Mouse (Mus musculus): ENCODE measurements at regions not wholly inside any gene's neighbourhood (a gene's known extent, or its start where the extent isn't known, plus 50 kb on each side); places are given as distances from the start of the nearest gene placed in this dataset.
A peak's percentile ranks its signal among the peaks of the same experiment; 100 is the strongest.

DNA sequence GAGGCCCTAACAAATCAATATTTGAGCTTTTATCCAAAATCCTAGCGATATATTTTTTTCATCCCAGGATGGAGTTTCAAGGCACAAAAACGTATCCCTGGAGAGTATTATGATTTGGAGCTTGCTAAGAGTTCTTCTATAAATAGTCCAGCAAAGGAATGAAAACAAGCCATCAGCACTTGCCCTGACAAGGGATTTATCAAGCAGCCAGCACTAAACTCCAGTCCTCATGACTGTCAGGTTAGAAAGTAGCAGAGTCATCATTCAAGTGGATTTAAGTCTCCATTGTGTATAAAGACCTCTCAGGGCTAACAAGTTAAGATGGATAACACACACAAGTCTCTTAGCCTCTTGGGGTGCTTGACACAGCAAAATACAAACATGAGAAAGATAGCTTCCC is 148.6 kb upstream of the Ust start:
- DNase-seq (ENCODE audit: low spot score in 2 of 2), result peak; percentile 9 to 19

DNA sequence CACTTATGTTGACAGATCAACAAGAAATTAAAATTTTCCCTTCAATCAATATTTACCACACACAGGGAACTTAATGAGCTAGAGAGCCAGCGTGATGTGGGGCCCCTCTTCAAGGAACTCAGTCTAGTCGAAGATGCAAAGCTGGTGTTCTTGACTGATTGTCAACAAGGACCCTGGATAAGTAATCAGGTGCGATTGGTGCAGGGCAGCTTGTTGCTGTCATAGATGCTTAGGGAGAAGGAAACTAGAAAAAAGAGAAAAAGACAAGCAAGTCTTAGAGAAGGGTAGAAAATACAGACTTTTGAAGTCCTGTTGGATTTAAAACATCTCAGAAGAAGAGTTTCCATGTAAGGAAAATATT is 140.3 kb upstream of the Ust start:
- no peak for DNase-seq (ENCODE audit: low spot score in 2 of 2)

- DNase-seq (ENCODE audit: low spot score in 2 of 2), result peak; percentile 63 to 68
Observed at GRCm38 (mm10) chr10:8658024-8658933, 139.7 kb upstream of the Ust start.

DNA sequence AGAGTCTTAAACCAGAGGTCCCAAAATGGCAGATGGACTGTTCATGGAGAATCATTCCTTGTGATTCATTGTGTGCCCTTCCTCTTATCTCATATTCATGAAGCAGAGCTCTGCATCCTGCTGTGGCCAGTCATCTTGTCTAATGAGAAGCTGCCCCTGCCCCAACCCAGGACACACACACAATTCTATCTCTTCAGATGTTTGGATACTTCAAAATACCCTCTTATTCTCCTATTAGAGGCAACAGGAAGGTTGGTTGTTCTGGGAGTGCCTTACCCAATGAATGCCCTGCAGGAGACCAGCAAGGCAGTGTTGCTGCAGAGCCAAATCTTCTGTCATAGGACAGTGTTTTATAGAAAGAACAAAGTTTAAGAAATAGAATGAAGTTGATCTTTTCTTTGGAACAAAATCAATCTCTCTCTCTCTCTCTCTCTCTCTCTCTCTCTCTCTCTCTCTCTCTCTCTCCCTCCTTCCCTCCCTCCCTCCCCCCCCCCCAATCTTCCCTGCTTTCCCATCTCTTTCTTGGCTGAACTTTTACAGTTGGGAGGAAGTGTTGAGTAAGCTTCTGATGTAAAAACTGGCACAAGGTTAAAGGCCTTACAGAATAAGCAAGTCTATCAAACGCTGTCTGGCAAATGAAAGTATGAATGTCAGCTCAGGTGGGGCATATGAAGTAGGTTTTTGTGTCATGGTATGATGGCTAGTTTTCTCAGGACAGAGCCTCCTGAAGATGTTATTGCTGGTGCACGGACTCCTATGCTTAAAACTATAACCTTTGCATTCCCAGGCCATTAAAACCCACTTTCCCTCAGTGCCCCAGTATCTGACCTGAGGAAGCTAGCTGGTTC is 138.8 kb upstream of the Ust start:
- peak in 1 of 2 experiments; percentile 13 for DNase-seq (ENCODE audit: low spot score in 2 of 2)

DNA sequence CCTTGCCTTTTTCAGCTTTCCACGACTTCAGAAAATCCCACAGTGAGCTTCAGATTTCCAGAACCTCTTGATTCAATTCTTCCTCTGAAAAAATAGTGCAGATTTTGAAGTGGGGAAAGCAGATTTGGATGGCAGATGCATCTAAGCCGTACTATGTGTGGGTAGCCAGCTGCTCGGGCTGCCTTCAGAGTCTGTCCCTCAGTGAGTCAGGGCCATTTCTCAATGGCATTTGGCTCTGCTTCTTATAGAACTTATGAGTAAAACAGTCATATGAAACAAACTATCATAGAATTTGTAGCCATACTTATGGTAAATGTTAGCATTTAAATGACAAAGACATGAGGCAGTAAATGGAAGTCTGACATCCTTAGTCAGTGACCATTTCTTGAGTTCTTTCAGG is 135.0 kb upstream of the Ust start:
- DNase-seq (ENCODE audit: low spot score in 2 of 2), result no peak

DNA sequence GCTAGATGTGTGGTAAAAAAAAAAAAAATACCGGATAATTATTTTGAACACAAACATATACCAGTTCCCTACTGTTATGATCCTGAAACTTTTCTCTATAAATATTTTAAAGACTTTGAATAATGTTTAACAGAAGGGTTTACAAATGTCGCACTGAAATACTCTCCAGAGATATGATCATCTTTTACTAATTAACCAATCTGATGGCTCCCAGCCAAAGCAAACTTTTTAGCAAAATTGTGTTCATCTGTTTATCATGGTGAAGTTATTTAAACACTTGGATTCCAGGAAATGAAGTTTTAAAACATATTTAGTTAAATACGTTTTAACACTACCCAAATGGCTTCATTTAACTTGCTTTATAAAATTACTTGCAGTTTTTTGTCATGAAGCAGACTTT is 123.6 kb upstream of the Ust start:
- DNase-seq (ENCODE audit: low spot score in 2 of 2), result no peak

DNA sequence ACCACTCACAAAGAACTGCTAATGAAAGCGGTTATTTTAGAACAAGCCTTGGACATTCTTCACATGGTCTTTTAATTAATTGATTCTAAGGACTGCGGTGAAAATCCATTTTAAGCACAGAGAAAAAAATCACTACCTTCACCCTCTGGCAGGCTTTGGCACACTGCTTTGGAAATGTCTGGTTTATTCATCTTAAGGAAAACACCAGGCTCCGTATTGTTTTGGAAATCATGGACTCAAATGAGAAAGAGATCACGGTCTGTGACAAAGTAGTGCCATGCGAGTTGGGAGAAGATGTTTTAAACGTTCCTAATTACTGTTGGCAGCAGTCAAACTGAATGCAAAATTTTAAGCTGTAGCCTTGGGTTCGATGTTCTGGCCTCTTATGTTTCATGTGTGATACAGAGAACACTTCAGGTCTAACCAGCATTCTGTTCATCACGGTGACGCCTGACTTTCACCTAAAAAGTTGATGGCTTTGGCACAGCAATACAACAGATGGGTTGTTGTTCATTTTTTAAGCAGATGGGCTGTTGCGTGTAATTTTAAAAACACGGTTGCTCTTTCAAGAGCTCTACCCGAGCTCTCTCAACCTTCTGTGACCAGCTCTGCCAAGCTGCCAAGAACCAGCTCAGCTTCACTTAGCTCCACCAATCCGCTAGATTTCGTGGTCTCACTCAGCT is 105.7 kb upstream of the Ust start:
- DNase-seq (ENCODE audit: low spot score in 2 of 2), result no peak

DNA sequence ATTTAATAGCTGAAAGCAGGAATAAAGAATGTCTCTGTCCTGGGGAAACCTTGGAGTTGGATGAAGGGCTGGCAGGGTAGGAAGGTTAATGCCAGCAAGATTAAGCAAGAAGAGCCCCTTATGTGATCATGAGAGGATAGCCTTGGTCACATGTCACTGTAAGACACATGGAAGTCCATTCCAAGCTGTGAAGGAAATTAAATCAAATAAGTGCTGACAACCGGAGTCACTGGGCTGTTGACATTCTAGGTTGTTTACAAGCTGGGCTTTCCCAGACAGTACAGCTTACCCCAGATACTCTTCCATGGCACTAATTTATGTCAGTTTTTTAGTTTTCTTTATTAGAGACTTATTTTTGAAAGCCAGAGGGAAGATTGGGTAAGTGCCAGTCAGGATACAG is 100.1 kb upstream of the Ust start:
- DNase-seq (ENCODE audit: low spot score in 2 of 2), result no peak

GRCm38 (mm10) chr10:8615452-8616025 is 96.9 kb upstream of the Ust start:
- DNase-seq (ENCODE audit: low spot score in 2 of 2), result no peak

DNA sequence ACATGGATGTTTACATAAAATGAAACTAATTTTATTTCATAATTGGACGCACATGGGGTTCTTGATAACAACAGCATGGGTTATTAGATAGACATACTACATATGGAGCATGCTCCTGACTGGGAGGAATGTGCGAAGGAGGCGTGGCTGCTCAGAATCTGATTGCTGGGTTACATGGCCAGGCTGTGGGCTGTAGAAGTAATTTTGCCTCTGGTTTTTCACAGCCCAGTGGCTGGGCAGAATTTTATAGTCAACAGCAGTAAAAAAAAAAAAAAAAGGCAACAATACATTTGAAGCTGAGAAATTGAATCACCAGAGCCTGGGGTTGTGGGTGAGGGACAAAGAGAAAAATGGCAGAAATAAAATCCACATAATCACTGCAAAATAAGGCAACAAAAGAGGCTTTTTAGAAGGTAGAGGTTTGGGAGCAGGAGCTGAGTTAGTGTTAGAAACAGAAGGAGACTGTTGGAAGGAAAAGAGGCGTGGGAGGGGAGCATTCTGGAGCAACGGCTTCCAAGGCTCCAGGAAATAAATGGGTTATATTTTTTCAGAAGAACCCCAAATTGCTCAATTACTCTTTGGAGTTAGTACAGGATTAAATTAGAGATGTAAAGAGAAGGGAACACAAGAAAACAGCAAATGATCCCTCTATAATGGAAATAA is 71.4 kb upstream of the Ust start:
- no peak for DNase-seq (ENCODE audit: low spot score in 2 of 2)

GRCm38 (mm10) chr10:8589106-8589505 is 70.5 kb upstream of the Ust start:
- no peak for DNase-seq (ENCODE audit: low spot score in 2 of 2)

- DNase-seq (ENCODE audit: low spot score in 2 of 2), result no peak
Observed at GRCm38 (mm10) chr10:8584389-8584908, 65.8 kb upstream of the Ust start.

DNA sequence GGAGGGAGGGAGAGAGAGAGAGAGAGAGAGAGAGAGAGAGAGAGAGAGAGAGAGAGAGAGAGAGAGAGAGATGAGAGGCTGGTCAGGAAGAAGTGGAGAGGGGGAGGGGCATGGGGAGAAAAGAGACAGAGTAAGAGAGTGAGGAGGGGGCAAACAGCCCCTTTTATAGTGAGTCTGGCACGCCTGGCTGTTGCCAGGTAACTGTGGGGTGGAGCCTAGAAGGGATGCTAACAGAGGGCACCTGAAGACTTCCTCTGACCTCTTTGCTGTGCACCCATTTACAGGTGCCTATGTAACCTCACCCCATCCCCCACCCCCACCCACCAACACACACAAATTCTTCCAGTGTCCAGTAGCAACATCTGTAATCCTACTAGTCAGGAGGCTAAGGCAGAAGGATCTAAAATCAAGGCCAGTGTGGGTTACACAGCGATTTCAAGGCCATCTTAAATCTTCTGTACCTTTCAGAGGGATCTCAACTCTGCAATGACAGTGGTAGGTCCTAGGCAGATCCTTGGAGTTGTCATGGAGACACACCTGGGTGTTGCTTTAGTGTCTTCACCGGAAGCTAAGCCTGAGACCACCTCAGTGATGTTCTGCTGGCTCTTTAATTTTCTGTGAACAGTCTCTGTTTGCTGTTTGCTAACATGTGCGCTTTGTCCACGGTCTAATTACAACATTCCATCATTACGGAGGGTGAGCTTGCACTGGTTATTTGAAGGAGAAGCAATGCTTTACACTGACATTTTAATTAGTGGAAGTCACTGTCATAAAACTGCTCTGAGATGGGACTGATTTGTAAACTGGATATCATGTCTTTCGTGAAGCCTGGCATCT is 65.1 kb upstream of the Ust start:
- no peak for DNase-seq (ENCODE audit: low spot score in 2 of 2)

DNA sequence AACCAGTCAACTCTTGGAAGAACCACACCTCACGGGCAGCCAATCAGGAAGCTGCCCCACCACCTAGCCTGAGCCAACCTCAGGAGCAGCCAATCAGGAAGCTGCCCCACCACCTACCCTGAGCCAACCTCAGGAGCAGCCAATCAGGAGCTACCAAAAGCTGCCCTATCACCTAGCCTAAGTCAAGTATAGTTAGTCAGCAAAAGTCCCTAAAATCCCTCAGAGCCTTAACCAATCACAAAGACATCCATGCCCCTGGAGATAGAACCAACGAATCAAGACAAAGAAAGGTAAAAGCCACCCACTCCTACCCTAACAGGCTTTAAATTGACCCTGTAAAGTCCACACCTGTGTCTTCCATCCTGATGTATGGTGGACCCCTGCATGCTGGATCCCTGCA is 61.7 kb upstream of the Ust start:
- DNase-seq (ENCODE audit: low spot score in 2 of 2), result no peak

DNA sequence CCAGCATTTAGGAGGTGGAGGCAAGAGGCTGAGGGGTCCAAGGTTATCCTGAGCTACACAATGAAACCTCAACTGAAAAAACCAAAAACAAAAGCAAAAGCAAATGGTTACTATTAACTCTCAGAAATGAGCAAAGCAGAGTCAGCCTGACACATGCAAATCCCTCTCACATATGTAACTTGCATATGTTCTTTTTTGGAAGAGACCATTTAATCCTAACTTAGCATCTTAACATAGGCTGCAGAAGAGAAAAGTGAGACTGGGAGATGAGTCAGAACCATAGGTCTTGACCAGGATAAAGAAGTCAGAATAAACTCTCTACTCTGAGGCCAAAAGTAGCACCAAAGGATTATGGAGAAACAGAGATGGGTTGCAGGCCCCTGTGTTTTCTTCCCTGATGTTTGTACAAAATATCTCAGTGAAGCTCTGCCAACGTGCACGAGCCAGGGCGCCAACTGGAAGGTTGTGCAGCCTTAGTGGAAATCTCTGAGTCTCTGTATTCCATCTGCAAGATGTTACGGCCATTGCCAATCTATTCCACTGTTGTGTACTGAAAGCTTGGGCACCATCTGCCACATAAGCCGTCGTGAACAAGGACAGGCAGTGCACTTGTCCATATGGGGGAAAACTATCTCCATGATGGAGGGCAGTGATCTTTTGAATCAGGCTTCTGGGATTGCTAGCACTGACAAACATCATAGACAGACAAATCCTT is 59.2 kb upstream of the Ust start:
- DNase-seq (ENCODE audit: low spot score in 2 of 2), result no peak

All from heart, adult 9 months (tissue).